Mouse (Mus musculus) heart, adult 2 months (tissue): ENCODE results near the gene Fam53b.

Experiments used
- CTCF ChIP-seq: fragments of 200-600 bp; IDR thresholded peaks from 2 replicates; pipeline ENCODE4 v1.8.1; 2022; ENCODE audit warnings: antibody characterized with exemption, mild to moderate bottlenecking, moderate library complexity
- POLR2A ChIP-seq: fragments of 200-500 bp; IDR thresholded peaks from 2 replicates; pipeline ENCODE4 v1.6.1; 2011; ENCODE audit warnings: mild to moderate bottlenecking, low read depth, low read length, control low read depth; ENCODE audit not compliant: insufficient read depth

GRCm38 (mm10) chr7:132777117-132777516 is 36.6 kb downstream of the Fam53b start:
- no peak for TF ChIP-seq POLR2A
- TF ChIP-seq CTCF: no peak
